Mouse (Mus musculus) G1E (cell line): Measurements from ENCODE around the gene Cdkn2aipnl. TPM values are rescaled to one million over a fixed set of nuclear protein-coding genes. Genes with fewer than 3 reads are reported as not detected.

Experiments used
- ATAC-seq: 2 replicates; pipeline ENCODE4 v1.8.0; 2016; ENCODE audit warnings: mild to moderate bottlenecking; ENCODE audit not compliant: insufficient number of reproducible peaks, poor library complexity, low FRiP score, severe bottlenecking; ENCODE audit errors: extremely low read depth
- DNase-seq: peaks from one replicate; pipeline ENCODE4 v3.0.0; 2012; ENCODE audit warnings: low spot score
- H3K27me3 ChIP-seq: 2 replicates; pipeline ENCODE4 v1.6.1; 2012; ENCODE audit warnings: mild to moderate bottlenecking, low read length, inconsistent platforms; ENCODE audit not compliant: insufficient read depth
- H3K36me3 ChIP-seq: replicated peaks from 2 replicates; pipeline ENCODE3; 2012; ENCODE audit warnings: mild to moderate bottlenecking, inconsistent platforms
- H3K4me1 ChIP-seq: 2 replicates; pipeline ENCODE4 v1.6.1; 2012; ENCODE audit warnings: low read depth, low read length, inconsistent platforms, mixed read lengths; ENCODE audit not compliant: insufficient read depth
- H3K4me3 ChIP-seq: 2 replicates; pipeline ENCODE4 v1.5.1; 2012; ENCODE audit warnings: low read depth, mild to moderate bottlenecking, inconsistent platforms, low read length, moderate library complexity, mixed read lengths
- H3K9me3 ChIP-seq: replicated peaks from 2 replicates; pipeline ENCODE4 v1.6.1; 2012; ENCODE audit warnings: inconsistent platforms
- CTCF ChIP-seq: IDR thresholded peaks from 2 replicates; pipeline ENCODE4 v1.5.1; 2012; ENCODE audit warnings: low read depth, low read length, inconsistent platforms, mixed read lengths
- GATA1 ChIP-seq: IDR thresholded peaks from 2 replicates; pipeline ENCODE4 v1.6.1; 2012; ENCODE audit warnings: borderline replicate concordance, low read length, inconsistent platforms, mixed read lengths
- GATA2 ChIP-seq: IDR thresholded peaks from 2 replicates; pipeline ENCODE4 v1.6.1; 2012; ENCODE audit warnings: low read depth, low read length, inconsistent platforms, borderline replicate concordance
- POLR2AphosphoS5 ChIP-seq: IDR thresholded peaks from 2 replicates; pipeline ENCODE4 v1.6.1; 2012; ENCODE audit warnings: low read depth, low read length, inconsistent platforms; ENCODE audit not compliant: insufficient replicate concordance
- TAL1 ChIP-seq: conservative IDR thresholded peaks from 2 replicates; pipeline ENCODE4 v1.6.1; 2012; ENCODE audit warnings: low read depth, low read length, inconsistent platforms, mixed read lengths
- polyA plus RNA-seq: library from polyadenylated mRNA; stranded (reverse); fragments of >175 nt; gene quantifications from 2 replicates; pipeline ENCODE4 v1.2.3, GENCODE M21; 2012
- total RNA-seq, 2 experiments: library from RNA; stranded (forward) in 1 of 2; stranded (reverse) in 1 of 2; fragments of 200-1000 nt in 1 of 2; fragments of >200 nt in 1 of 2; fragmentation: Nextera tagmentation in 1 of 2; gene quantifications; 2 replicates each; pipeline ENCODE4 v1.2.3; 2014 to 2017

Gene Cdkn2aipnl
- total and polyA plus RNA-seq, 3 experiments: 47.2 to 148 (median 86.8) TPM

- no peaks in the 10 kb centered on the region for H3K36me3 ChIP-seq
- ATAC-seq (no peak), DNase-seq (no peak)
- H3K4me3 ChIP-seq: no peak overlapping the region
- TF ChIP-seq TAL1: no peak
- TF ChIP-seq GATA2: no peak
- TF ChIP-seq CTCF: no peak
- no peak for TF ChIP-seq GATA1
- TF ChIP-seq POLR2AphosphoS5: no peak
- no peaks in the 10 kb centered on the region for H3K9me3 ChIP-seq
- peaks cover 8% of the 10 kb centered on the region; the same call in 1 of the 2 replicates for H3K4me1 ChIP-seq
- peaks cover 22% of the 10 kb centered on the region for H3K27me3 ChIP-seq
Measured at GRCm38 (mm10) chr11:51951861-51952420, 15.5 kb upstream of the Cdkn2aipnl start.

GRCm38 (mm10) chr11:51956112-51956511 is 11.3 kb upstream of the Cdkn2aipnl start:
- Histone ChIP-seq H3K36me3 (no peaks in the 10 kb centered on the region), H3K9me3 (peaks cover 5% of the 10 kb centered on the region; the same call in 1 of the 2 replicates), H3K4me1 (peaks cover 6% of the 10 kb centered on the region; the same call in 1 of the 2 replicates), H3K4me3 (no peak overlapping the region), H3K27me3 (peaks cover 18% of the 10 kb centered on the region)
- DNase-seq (no peak), ATAC-seq (no peak)
- TF ChIP-seq CTCF (no peak), GATA2 (no peak), TAL1 (no peak), POLR2AphosphoS5 (no peak)

GRCm38 (mm10) chr11:51957760-51958159 is 9.7 kb upstream of the Cdkn2aipnl start:
- peaks cover 5% of the 10 kb centered on the region; the same call in 1 of the 2 replicates for H3K9me3 ChIP-seq
- H3K4me1 ChIP-seq: no peaks in the 10 kb centered on the region; the same call in 1 of the 2 replicates
- DNase-seq: no peak
- TF ChIP-seq POLR2AphosphoS5: no peak
- TF ChIP-seq TAL1: no peak
- no peak for TF ChIP-seq CTCF
- TF ChIP-seq GATA1: no peak
- TF ChIP-seq GATA2: no peak
- peaks cover 25% of the 10 kb centered on the region for H3K27me3 ChIP-seq
- no peaks in the 10 kb centered on the region for H3K36me3 ChIP-seq
- H3K4me3 ChIP-seq: no peak overlapping the region
- no peak for ATAC-seq

GRCm38 (mm10) chr11:51959511-51959910 is 8.0 kb upstream of the Cdkn2aipnl start:
- H3K9me3 ChIP-seq: peaks cover 5% of the 10 kb centered on the region; the same call in 1 of the 2 replicates
- ATAC-seq (no peak), DNase-seq (no peak)
- no peak overlapping the region for H3K4me3 ChIP-seq
- no peaks in the 10 kb centered on the region for H3K36me3 ChIP-seq
- no peaks in the 10 kb centered on the region; the same call in 1 of the 2 replicates for H3K4me1 ChIP-seq
- peaks cover 26% of the 10 kb centered on the region for H3K27me3 ChIP-seq
- no peak for TF ChIP-seq CTCF
- no peak for TF ChIP-seq GATA1
- TF ChIP-seq POLR2AphosphoS5: no peak
- TF ChIP-seq TAL1: no peak
- no peak for TF ChIP-seq GATA2

- no peak for ATAC-seq
- no peaks in the 10 kb centered on the region for H3K36me3 ChIP-seq
- H3K27me3 ChIP-seq: peaks cover 31% of the 10 kb centered on the region
- H3K9me3 ChIP-seq: peaks cover 5% of the 10 kb centered on the region; the same call in 1 of the 2 replicates
- no peaks in the 10 kb centered on the region; the same call in 1 of the 2 replicates for H3K4me1 ChIP-seq
- TF ChIP-seq GATA2: no peak
- no peak for TF ChIP-seq POLR2AphosphoS5
- no peak for TF ChIP-seq TAL1
- no peak for TF ChIP-seq CTCF
- TF ChIP-seq GATA1: no peak
- no peak overlapping the region for H3K4me3 ChIP-seq
- DNase-seq: no peak
Measured at GRCm38 (mm10) chr11:51960061-51960460, 7.4 kb upstream of the Cdkn2aipnl start.

- no peaks in the 10 kb centered on the region for H3K36me3 ChIP-seq
- ATAC-seq (no peak), DNase-seq (no peak)
- peaks cover 32% of the 10 kb centered on the region for H3K27me3 ChIP-seq
- no peaks in the 10 kb centered on the region; the same call in 1 of the 2 replicates for H3K4me1 ChIP-seq
- peaks cover 5% of the 10 kb centered on the region; the same call in 1 of the 2 replicates for H3K9me3 ChIP-seq
- TF ChIP-seq GATA2 (no peak), CTCF (no peak), POLR2AphosphoS5 (no peak), GATA1 (no peak)
- no peak overlapping the region for H3K4me3 ChIP-seq
Measured at GRCm38 (mm10) chr11:51960967-51961471, 6.4 kb upstream of the Cdkn2aipnl start.
